Mouse (Mus musculus) neural tube, embryonic 11.5 days (tissue): ENCODE data around the gene Akap8l. TPM values are rescaled to one million over a fixed set of nuclear protein-coding genes. Genes with fewer than 3 reads are reported as not detected.

ENCODE experiments used
- ATAC-seq: fragments of 200-750 bp; cut with Nextera tagmentation; 2 replicates; pipeline ENCODE4 v1.8.0; 2017; ENCODE audit warnings: moderate number of reproducible peaks, mild to moderate bottlenecking, moderate TSS enrichment, moderate library complexity; ENCODE audit not compliant: insufficient read depth, low FRiP score, low TSS enrichment
- DNase-seq: peaks from one replicate; pipeline ENCODE4 v3.0.0-alpha.2; 2015; ENCODE audit warnings: low spot score
- H3K27ac ChIP-seq: fragments of 300-500 bp; sonication (generic); 2 replicates; pipeline ENCODE4 v1.5.1; 2014; ENCODE audit warnings: low read depth, mild to moderate bottlenecking, low read length
- H3K27me3 ChIP-seq: fragments of 300-500 bp; sonication (generic); 2 replicates; pipeline ENCODE4 v1.6.1; 2014; ENCODE audit warnings: mild to moderate bottlenecking, low read length, mixed read lengths; ENCODE audit not compliant: control insufficient read depth, insufficient read depth
- H3K36me3 ChIP-seq: fragments of 300-500 bp; sonication (generic); 2 replicates; pipeline ENCODE4 v1.6.1; 2014; ENCODE audit warnings: mild to moderate bottlenecking, low read length, moderate library complexity, mixed read lengths; ENCODE audit not compliant: control insufficient read depth, insufficient read depth
- H3K4me1 ChIP-seq: fragments of 300-500 bp; sonication (generic); 2 replicates; pipeline ENCODE4 v1.6.1; 2014; ENCODE audit warnings: low read length, mixed read lengths; ENCODE audit not compliant: control insufficient read depth, insufficient read depth
- H3K4me2 ChIP-seq: fragments of 300-500 bp; sonication (generic); 2 replicates; pipeline ENCODE4 v1.6.1; 2014; ENCODE audit warnings: low read depth, mild to moderate bottlenecking, moderate library complexity
- H3K4me3 ChIP-seq: fragments of 300-500 bp; sonication (generic); 2 replicates; pipeline ENCODE4 v1.5.1; 2014; ENCODE audit warnings: low read depth, low read length
- H3K9ac ChIP-seq: fragments of 300-500 bp; sonication (generic); 2 replicates; pipeline ENCODE4 v1.6.1; 2014; ENCODE audit warnings: mild to moderate bottlenecking, low read length
- H3K9me3 ChIP-seq: fragments of 300-500 bp; sonication (generic); 2 replicates; pipeline ENCODE4 v1.6.1; 2016; ENCODE audit warnings: low read length; ENCODE audit not compliant: control insufficient read depth
- WGBS: fragments of 180-500 bp; shearing (Covaris S2); extraction: QIAGEN DNeasy Blood & Tissue Kit; methylation state at CpG from one replicate; pipeline ENCODE4 v1.1.7; 2014; 5-methylcytosine and 5-hydroxymethylcytosine counted together
- microRNA-seq: library from miRNA; unstranded; fragments of <30 nt; microRNA quantifications from one replicate; pipeline ENCODE4, GENCODE M21; 2016
- polyA plus RNA-seq: library from polyadenylated mRNA; unstranded; fragments of >200 nt; fragmentation: Nextera tagmentation; extraction: Ambion mirVana; gene quantifications from 2 replicates; pipeline ENCODE4 v1.2.1, GENCODE M21; 2014

The Akap8l gene
- polyA plus RNA-seq, 1 experiment from 2014 or later: 73.2 TPM

DNA sequence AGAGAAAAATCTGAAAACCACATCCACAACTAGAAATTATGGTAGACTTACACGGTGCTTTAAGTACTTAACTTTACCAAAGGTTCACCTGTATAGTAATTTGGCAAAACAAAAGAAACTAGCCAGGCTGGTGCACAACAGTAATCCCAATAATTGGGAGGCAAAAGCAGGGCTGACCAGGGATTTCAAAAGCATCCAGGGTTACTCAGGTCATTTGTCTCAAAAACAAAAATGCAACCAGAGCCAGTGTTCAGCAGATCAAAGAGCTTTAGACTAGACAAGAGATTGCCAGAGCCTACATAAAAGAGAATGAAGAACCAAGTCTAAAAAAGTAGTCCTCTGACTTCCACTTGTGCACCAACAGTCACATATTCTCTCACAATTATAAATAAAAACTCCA lies 73.2 kb downstream of the Akap8l start:
- H3K9ac ChIP-seq: no peak overlapping the region
- H3K9me3 ChIP-seq: no peaks in the 10 kb centered on the region
- WGBS: 92% methylated on average over 1 of the region's 1 CpGs
- DNase-seq: no peak
- ATAC-seq: no peak
- no peaks in the 10 kb centered on the region for H3K36me3 ChIP-seq
- H3K4me1 ChIP-seq: no peaks in the 10 kb centered on the region
- H3K4me3 ChIP-seq: no peak overlapping the region
- H3K4me2 ChIP-seq: no peak overlapping the region
- no peak overlapping the region for H3K27ac ChIP-seq
- no peaks in the 10 kb centered on the region for H3K27me3 ChIP-seq

DNA sequence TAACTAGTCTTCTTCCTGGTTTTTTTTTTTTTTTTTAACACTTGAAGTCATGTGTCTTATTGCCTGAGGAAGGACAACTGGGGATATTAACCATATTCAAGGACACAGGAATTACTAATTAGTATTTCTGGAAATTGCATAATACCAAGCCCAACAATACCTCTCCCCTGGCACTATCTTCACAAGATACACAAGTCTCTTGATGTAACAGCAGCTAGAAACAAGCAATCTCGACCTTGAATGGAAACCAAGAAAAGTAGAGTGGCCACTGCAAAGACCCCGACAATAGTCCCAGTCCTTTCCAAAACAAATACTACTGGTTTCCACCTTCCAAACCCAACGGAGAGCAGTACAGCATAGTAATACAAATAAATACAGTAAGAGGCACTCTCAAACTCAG lies 74.8 kb downstream of the Akap8l start:
- no peaks in the 10 kb centered on the region for H3K27me3 ChIP-seq
- no peak overlapping the region for H3K27ac ChIP-seq
- WGBS: 91% methylated on average over 3 of the region's 3 CpGs
- DNase-seq (no peak), ATAC-seq (no peak)
- H3K4me1 ChIP-seq: no peaks in the 10 kb centered on the region
- no peak overlapping the region for H3K9ac ChIP-seq
- no peak overlapping the region for H3K4me2 ChIP-seq
- H3K36me3 ChIP-seq: no peaks in the 10 kb centered on the region
- no peaks in the 10 kb centered on the region for H3K9me3 ChIP-seq
- H3K4me3 ChIP-seq: no peak overlapping the region

Small RNA genes lying within 50 kb of the gene (microRNA-seq; reads per million reads assigned to microRNA genes)
- not detected for gene Gm22201

Other genes with a start within 250 kb of the Akap8l start
- 19.1 and 19.8 TPM in 2 replicates for gene Notch3, start 183.8 kb downstream of the Akap8l start, polyA plus RNA-seq
- gene Ephx3, start 161.1 kb downstream of the Akap8l start, polyA plus RNA-seq: not detected in 2 replicates
- 114 and 115 TPM in 2 replicates for gene Brd4, start 65.9 kb downstream of the Akap8l start, polyA plus RNA-seq
- 50.6 and 51.8 TPM in 2 replicates for gene Akap8, start 29.4 kb downstream of the Akap8l start, polyA plus RNA-seq
- gene Wiz, start 38.8 kb upstream of the Akap8l start, polyA plus RNA-seq: 43.8 and 47.2 TPM in 2 replicates
- gene Rasal3, start 53.0 kb upstream of the Akap8l start, polyA plus RNA-seq: 0.42 and 0.82 TPM in 2 replicates
- gene Pglyrp2, start 73.6 kb upstream of the Akap8l start, polyA plus RNA-seq: not detected in 2 replicates
- gene Cyp4f39, start 102.1 kb upstream of the Akap8l start, polyA plus RNA-seq: 0.53 and 0.74 TPM in 2 replicates
- 6.6 TPM in 2 replicates for gene Cyp4f17, start 155.4 kb upstream of the Akap8l start, polyA plus RNA-seq
- 11.3 and 12.1 TPM in 2 replicates for gene Cyp4f16, start 186.0 kb upstream of the Akap8l start, polyA plus RNA-seq